Mouse (Mus musculus): Measurements from ENCODE around the gene Creld1.

Creld1 gene

GRCm38 (mm10) chr6:113508272-113508946 lies 25.3 kb downstream of the Creld1 start:
- DNase-seq (ENCODE audit: low spot score) = no peak

GRCm38 (mm10) chr6:113508947-113509280 lies 25.8 kb downstream of the Creld1 start:
- DNase-seq (ENCODE audit: low spot score) = no peak

DNA sequence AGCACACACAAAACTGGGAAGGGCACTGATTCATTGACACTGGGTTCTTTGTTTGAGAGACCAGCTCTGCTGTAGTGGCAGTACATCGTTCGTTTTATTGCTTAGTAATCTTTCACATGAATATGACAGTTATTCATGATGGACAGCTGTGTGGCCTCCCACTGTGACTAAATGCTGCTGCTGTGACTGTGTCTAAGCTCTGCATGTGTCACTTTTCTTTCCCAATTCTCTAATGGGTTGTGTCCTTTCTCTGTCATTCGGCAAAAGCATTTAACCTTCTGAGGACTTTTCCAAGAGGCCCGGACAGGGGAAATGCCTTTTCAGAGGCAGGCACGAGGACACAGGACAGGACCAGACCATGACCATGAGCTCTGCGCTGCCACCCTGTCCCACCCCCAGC lies 30.8 kb downstream of the Creld1 start:
- DNase-seq (ENCODE audit: low spot score) = no peak

GRCm38 (mm10) chr6:113514600-113514999 lies 31.5 kb downstream of the Creld1 start:
- no peak for DNase-seq (ENCODE audit: low spot score)

DNA sequence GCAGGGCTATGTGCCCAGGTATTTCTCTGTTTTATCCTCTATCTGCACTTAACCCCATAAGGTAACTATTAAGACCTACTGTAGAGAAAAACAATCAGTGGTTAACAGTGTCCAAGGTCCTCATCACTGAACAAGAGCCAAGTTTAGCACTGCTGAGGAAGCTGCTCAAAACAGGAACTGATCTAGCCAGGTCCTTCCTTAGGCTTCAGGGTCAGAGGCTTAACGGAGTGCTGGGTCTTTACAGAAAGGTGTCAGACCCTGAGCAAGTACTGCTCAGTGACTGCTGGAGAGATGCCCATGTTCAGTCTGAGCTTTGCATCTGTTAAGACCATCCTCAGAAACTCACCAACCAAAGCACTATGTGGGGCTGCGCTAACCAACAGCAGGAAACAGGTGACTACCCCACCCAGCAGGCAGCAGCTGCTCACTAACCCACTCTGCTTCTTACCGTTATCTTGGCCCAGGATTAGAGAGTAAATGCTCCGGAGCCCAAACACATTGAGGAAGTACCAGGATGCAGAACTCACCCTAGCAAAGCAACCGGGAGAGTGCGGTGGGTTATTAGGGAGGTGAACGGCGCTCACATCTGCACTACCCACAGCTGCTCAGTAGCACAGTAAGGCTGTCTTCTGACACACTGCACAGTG lies 34.5 kb downstream of the Creld1 start:
- DNase-seq (ENCODE audit: low spot score) = no peak

DNA sequence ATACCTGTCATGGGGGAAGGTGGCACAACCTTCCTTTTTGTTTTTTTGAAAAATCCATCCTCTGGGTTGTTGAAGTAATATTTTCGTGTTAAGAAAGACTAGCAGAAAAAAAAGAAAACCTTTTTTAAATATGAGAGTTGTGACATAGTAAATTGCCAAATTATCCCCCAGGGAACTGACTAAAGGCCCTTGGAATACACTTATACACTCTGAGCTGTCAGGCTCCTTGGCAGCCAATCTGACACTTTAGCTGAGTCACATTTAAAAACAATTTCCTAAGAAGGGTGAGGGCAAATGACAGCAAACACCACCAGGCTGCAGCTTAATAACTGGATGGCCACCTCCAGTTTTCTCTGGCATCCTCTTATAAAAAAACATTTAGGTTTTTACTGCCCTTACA lies 39.2 kb downstream of the Creld1 start:
- no peak for DNase-seq (ENCODE audit: low spot score)

GRCm38 (mm10) chr6:113523420-113523819 lies 40.3 kb downstream of the Creld1 start:
- no peak for DNase-seq (ENCODE audit: low spot score)

- peak; percentile 92 for DNase-seq (ENCODE audit: low spot score)
Observed at GRCm38 (mm10) chr6:113530932-113531839, 48.1 kb downstream of the Creld1 start, which contains the start of the genes Emc3 and Fancd2. Gene Emc3, minus strand, starts transcription at chr6:113531652. Gene Fancd2, plus strand, starts transcription at chr6:113531682.

GRCm38 (mm10) chr6:113531840-113532404 lies 48.8 kb downstream of the Creld1 start:
- no peak for DNase-seq (ENCODE audit: low spot score)

DNA sequence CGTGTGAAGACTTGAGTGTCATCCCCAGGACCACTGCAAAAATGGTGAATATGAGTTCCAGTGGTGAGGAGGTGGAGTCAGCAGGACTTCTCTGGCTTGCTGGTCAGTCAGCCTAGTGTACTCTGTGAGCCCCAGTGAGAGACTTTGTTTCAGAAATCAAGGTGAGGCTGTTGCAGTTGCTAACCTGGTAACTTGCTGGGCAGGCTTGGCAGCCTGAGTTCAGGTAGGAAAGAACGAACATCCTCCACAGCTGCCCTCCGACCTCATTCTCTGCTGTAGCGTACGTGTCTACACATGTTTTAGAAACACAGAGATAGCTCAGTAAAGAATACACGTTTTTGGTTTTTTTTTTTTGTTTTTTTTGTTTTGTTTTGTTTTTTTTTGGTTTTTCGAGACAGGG lies 51.8 kb downstream of the Creld1 start:
- DNase-seq (ENCODE audit: low spot score) = no peak

GRCm38 (mm10) chr6:113541610-113542009 lies 58.5 kb downstream of the Creld1 start:
- no peak for DNase-seq (ENCODE audit: low spot score)
